Mouse (Mus musculus) hindlimb bud, embryonic 11.5 days (tissue): ENCODE results near the gene Klk13.

Source experiments
- DNase-seq: peaks from one replicate; pipeline ENCODE4 v3.0.0-alpha.2; 2012; ENCODE audit warnings: low read depth, low spot score; ENCODE audit errors: extremely low spot score

Klk13 gene

GRCm38 (mm10) chr7:43770701-43771100 lies 58.3 kb downstream of the Klk13 start:
- DNase-seq, result no peak

- no peak for DNase-seq
Measured at GRCm38 (mm10) chr7:43771916-43772315, 59.5 kb downstream of the Klk13 start.

GRCm38 (mm10) chr7:43772901-43773300 lies 60.5 kb downstream of the Klk13 start:
- DNase-seq, result no peak

GRCm38 (mm10) chr7:43774364-43774763 lies 62.0 kb downstream of the Klk13 start, which contains the start of gene Klk11:
Gene Klk11 (plus strand): TSS chr7:43774604.
- no peak for DNase-seq

GRCm38 (mm10) chr7:43774802-43775201 lies 62.4 kb downstream of the Klk13 start:
- DNase-seq, result no peak

GRCm38 (mm10) chr7:43775311-43776057 lies 63.1 kb downstream of the Klk13 start:
- no peak for DNase-seq

GRCm38 (mm10) chr7:43776506-43776905 lies 64.1 kb downstream of the Klk13 start:
- no peak for DNase-seq
